Mouse (Mus musculus) forebrain, embryonic 14.5 days (tissue): ENCODE measurements at regions not wholly inside any gene's neighbourhood (a gene's known extent, or its start where the extent isn't known, plus 50 kb on each side); places are given as distances from the start of the nearest gene placed in this dataset.

Experiments used
- ATAC-seq: fragments of 200-750 bp; cut with Nextera tagmentation; 2 replicates; pipeline ENCODE4 v1.8.0; 2017; ENCODE audit warnings: mild to moderate bottlenecking, moderate library complexity
- DNase-seq: peaks from one replicate; pipeline ENCODE4 v3.0.0-alpha.2; 2015; ENCODE audit warnings: low spot score
- H3K27ac ChIP-seq: fragments of 300-500 bp; sonication (generic); 2 replicates; pipeline ENCODE4 v1.5.1; 2014; ENCODE audit warnings: low read depth, mild to moderate bottlenecking, control low read depth, low read length, moderate library complexity
- H3K27me3 ChIP-seq: fragments of 300-500 bp; sonication (generic); replicated peaks from 2 replicates; pipeline ENCODE4 v1.6.1; 2014; ENCODE audit warnings: low read length, control low read depth, mixed read lengths; ENCODE audit not compliant: control insufficient read depth, insufficient read depth
- H3K36me3 ChIP-seq: fragments of 300-500 bp; sonication (generic); 2 replicates; pipeline ENCODE4 v1.6.1; 2014; ENCODE audit warnings: low read length, control low read depth; ENCODE audit not compliant: control insufficient read depth, insufficient read depth
- H3K4me1 ChIP-seq: fragments of 300-500 bp; sonication (generic); 2 replicates; pipeline ENCODE4 v1.6.1; 2014; ENCODE audit warnings: antibody characterized with exemption, low read length, control low read depth; ENCODE audit not compliant: control insufficient read depth, insufficient read depth
- H3K4me2 ChIP-seq: fragments of 300-500 bp; sonication (generic); 2 replicates; pipeline ENCODE4 v1.6.1; 2014; ENCODE audit warnings: mild to moderate bottlenecking, control low read depth, low read length
- H3K4me3 ChIP-seq: fragments of 300-500 bp; sonication (generic); 2 replicates; pipeline ENCODE4 v1.5.1; 2014; ENCODE audit warnings: low read depth, low read length, control low read depth
- H3K9ac ChIP-seq: fragments of 300-500 bp; sonication (generic); 2 replicates; pipeline ENCODE4 v1.6.1; 2014; ENCODE audit warnings: mild to moderate bottlenecking, low read length, control low read depth, moderate library complexity
- H3K9me3 ChIP-seq: fragments of 300-500 bp; sonication (generic); replicated peaks from 2 replicates; pipeline ENCODE4 v1.6.1; 2016; ENCODE audit warnings: low read length, control low read depth, mixed read lengths; ENCODE audit not compliant: control insufficient read depth
- WGBS: fragments of 180-500 bp; shearing (Covaris S2); extraction: QIAGEN DNeasy Blood & Tissue Kit; methylation state at CpG from one replicate; pipeline ENCODE4 v1.1.7; 2014; 5-methylcytosine and 5-hydroxymethylcytosine counted together

DNA sequence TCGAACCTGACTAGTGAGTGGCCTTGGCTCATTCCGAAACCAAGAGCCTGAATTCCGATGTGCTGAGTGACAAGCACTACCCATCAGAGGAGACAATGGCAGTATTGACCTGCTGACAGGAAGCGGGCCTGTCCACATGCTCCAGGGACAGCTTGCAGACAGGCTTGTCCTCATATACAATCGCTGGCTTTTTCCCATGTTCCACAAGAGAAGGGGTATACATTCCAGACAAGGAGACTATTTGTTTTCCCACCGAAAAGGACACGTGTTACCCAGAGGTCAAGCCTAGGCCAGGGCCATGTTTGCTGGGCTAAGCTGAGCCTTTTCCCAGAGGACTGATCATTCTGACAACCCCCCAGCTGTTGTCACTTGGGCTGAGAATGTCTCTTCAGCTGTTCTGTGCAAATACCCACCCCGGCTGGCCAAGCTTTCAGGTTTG is 77.5 kb upstream of the Spon1 start:
- DNase-seq (no peak), ATAC-seq (no peak)
- H3K9ac ChIP-seq: no peak overlapping the region
- H3K9me3 ChIP-seq: no peaks in the 10 kb centered on the region
- no peak overlapping the region for H3K4me2 ChIP-seq
- H3K27me3 ChIP-seq: no peaks in the 10 kb centered on the region
- H3K27ac ChIP-seq: no peak overlapping the region
- 84% methylated on average over 8 of the region's 8 CpGs for WGBS
- H3K4me3 ChIP-seq: no peak overlapping the region
- H3K4me1 ChIP-seq: no peaks in the 10 kb centered on the region
- H3K36me3 ChIP-seq: no peaks in the 10 kb centered on the region

DNA sequence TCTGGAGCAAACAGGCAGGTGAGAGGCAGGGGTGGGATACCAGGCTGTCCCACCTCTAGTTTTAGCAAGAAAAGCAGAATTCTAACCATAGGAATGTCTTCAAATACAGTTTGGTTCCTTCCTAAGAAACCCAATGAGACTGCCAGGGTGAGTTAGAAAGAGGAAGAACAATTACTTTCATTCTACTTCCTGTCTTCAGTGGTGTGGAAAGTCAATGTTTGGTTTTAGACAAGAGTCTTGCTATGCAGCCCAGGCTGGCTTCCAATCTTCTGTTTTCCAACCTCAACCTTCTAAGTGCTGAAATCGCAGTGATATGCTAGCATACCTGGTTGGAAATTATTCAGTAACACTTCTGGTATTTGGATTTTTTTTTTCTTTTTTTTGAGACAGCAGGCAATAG is 77.1 kb upstream of the Spon1 start:
- no peaks in the 10 kb centered on the region for H3K9me3 ChIP-seq
- DNase-seq (no peak), ATAC-seq (no peak)
- no peak overlapping the region for H3K9ac ChIP-seq
- H3K27ac ChIP-seq: no peak overlapping the region
- H3K27me3 ChIP-seq: no peaks in the 10 kb centered on the region
- H3K36me3 ChIP-seq: no peaks in the 10 kb centered on the region
- WGBS: 94% methylated on average over 1 of the region's 1 CpGs
- no peak overlapping the region for H3K4me3 ChIP-seq
- no peaks in the 10 kb centered on the region for H3K4me1 ChIP-seq
- no peak overlapping the region for H3K4me2 ChIP-seq

DNA sequence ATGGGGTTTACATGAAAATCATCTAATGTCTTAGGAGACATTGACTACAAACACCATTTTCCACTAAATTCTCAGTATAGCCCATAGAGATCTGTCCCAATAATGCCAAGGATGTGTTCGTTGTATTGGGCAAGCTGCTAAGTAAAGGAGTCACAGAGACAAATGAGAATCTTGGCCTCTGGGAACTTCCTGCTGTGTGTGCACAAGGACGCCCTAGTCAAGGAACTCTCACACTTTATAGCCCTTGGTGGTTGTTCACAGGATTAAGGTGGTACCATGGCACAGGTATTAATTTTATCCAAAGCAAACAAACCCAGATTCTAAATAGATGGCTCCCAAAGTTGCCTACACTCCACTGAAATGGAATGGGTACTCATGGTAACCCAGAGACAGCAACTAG is 76.7 kb upstream of the Spon1 start:
- Histone ChIP-seq H3K4me3 (no peak overlapping the region), H3K27me3 (no peaks in the 10 kb centered on the region), H3K4me1 (0 out of 2 replicates have a peak, but pooled peaks cover 2% of the 10 kb centered on the region), H3K36me3 (no peaks in the 10 kb centered on the region), H3K4me2 (no peak overlapping the region), H3K9me3 (no peaks in the 10 kb centered on the region), H3K9ac (no peak overlapping the region), H3K27ac (no peak overlapping the region)
- ATAC-seq (no peak), DNase-seq (no peak)
- WGBS: 81% methylated on average over 2 of the region's 2 CpGs

DNA sequence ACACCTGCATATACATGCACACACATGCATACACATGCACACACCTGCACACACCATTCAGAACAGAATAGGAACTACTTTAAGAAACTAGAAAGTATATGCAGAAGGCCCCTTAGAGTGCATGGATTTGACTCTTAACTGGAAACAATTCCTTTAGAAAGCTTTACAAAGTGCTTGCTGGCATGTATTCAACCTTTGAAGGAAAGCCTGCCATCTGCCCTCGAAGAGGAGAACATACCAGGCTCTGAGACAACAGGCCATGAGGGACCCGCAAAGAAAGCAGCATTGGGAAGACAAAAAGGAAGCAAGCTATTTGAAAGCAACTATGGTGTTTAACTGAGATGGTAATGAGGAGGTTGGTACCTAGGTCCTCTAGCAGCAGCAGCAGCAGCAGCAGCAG is 74.0 kb upstream of the Spon1 start:
- 0 out of 2 replicates have a peak, but pooled peaks cover 2% of the 10 kb centered on the region for H3K4me1 ChIP-seq
- DNase-seq (peak; percentile 33), ATAC-seq (no peak)
- no peaks in the 10 kb centered on the region for H3K27me3 ChIP-seq
- no peaks in the 10 kb centered on the region for H3K36me3 ChIP-seq
- H3K4me3 ChIP-seq: no peak overlapping the region
- 25% methylated on average over 2 of the region's 2 CpGs for WGBS
- no peak overlapping the region for H3K9ac ChIP-seq
- H3K4me2 ChIP-seq: no peak overlapping the region
- no peaks in the 10 kb centered on the region for H3K9me3 ChIP-seq
- no peak overlapping the region for H3K27ac ChIP-seq

DNA sequence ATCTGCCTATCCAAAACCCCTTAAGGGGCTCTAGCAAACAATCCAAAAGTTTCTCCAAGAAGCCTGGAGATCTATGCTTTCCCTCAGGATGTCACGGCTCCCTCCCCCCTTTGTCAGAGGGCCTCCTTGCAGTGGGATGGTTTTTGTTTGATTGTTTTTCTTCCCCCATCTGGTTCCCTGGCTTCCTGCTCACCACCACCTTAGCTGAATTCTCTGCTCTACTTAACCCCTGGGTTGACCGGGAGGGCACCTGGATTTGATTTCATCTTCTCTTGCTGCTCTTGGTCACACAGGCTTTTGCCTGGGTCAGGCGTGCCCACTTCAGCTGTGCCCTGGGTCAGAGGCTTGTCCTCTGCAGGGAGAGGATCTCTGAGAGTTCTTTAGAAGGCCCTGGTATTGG is 72.3 kb upstream of the Spon1 start:
- Histone ChIP-seq H3K36me3 (no peaks in the 10 kb centered on the region), H3K9ac (no peak overlapping the region), H3K4me2 (no peak overlapping the region), H3K9me3 (no peaks in the 10 kb centered on the region), H3K27me3 (no peaks in the 10 kb centered on the region), H3K4me1 (0 out of 2 replicates have a peak, but pooled peaks cover 2% of the 10 kb centered on the region), H3K4me3 (no peak overlapping the region), H3K27ac (no peak overlapping the region)
- DNase-seq: no peak
- ATAC-seq: no peak
- WGBS: 79% methylated on average over 3 of the region's 3 CpGs

DNA sequence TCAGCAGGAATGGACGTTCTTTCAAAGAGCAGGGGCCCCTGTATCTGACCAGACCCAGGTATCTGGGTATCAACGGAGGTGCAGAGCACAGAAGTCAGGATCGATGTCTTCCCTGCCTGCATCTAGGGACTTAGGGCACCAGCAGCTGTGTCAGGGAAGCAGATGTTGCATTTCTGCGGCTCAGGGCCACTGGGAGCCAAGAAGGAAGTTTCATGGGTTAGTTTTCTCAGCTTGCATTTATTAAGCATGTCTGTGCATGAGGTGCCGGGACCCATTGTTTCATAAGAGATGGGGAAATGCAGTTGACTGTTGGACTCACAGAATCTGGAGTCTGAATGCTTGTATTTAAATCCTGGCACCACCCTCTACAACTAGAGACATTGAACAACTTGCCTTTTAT is 71.3 kb upstream of the Spon1 start:
- 59% methylated on average over 5 of the region's 5 CpGs for WGBS

DNA sequence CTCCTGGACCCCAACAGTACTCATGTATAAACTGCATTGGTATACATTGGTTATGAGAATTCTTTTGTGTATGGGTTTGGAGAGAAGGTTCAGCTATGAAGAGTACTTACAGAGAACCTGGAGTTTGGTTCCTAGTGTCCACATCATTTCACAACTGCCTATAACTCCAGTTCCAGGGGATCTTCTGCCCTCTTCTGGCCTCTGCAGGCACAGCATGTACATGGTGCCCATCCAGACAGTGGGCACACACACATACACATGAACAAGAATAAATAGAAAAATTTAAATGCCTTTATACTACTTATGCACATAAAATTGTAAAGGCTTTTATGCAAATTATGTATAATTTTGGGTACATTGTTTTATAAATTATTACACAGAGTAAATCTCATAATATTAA is 59.9 kb upstream of the Spon1 start:
- Histone ChIP-seq H3K9ac (no peak overlapping the region), H3K9me3 (no peaks in the 10 kb centered on the region), H3K4me1 (no peaks in the 10 kb centered on the region), H3K27ac (no peak overlapping the region), H3K27me3 (no peaks in the 10 kb centered on the region), H3K4me3 (no peak overlapping the region), H3K36me3 (no peaks in the 10 kb centered on the region), H3K4me2 (no peak overlapping the region)
- DNase-seq (no peak), ATAC-seq (no peak)

More for the DNA sequence above, 71.3 kb upstream of the Spon1 start:
- Histone ChIP-seq H3K4me3 (no peak overlapping the region), H3K9me3 (no peaks in the 10 kb centered on the region), H3K27ac (no peak overlapping the region), H3K4me2 (no peak overlapping the region), H3K4me1 (0 out of 2 replicates have a peak, but pooled peaks cover 2% of the 10 kb centered on the region), H3K36me3 (no peaks in the 10 kb centered on the region), H3K9ac (no peak overlapping the region), H3K27me3 (no peaks in the 10 kb centered on the region)
- no peak for ATAC-seq
- no peak for DNase-seq

DNA sequence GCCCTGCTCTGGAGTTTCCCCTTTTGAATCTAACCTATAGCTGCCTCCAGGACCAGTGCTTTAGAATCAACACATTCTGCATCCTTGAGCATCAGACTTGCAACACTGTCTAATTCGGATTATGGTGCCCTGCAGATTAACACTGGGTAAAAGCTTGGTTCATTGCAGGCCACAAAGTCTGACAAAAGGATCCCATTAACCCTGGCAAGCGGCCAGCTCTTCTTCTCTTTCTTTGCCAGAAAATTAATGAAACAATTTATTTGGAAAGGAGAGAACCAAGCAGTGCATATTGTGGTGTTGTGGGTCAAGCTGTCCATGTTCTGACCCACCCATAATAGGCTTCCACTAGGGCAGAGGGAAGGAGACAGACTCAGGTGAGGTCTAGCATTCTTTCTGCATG is 58.2 kb upstream of the Spon1 start:
- H3K27me3 ChIP-seq: no peaks in the 10 kb centered on the region
- H3K9ac ChIP-seq: no peak overlapping the region
- H3K27ac ChIP-seq: no peak overlapping the region
- no peak overlapping the region for H3K4me3 ChIP-seq
- no peak for DNase-seq
- no peak overlapping the region for H3K4me2 ChIP-seq
- no peak for ATAC-seq
- no peaks in the 10 kb centered on the region for H3K9me3 ChIP-seq
- WGBS: 67% methylated on average over 2 of the region's 2 CpGs
- no peaks in the 10 kb centered on the region for H3K4me1 ChIP-seq
- no peaks in the 10 kb centered on the region for H3K36me3 ChIP-seq

DNA sequence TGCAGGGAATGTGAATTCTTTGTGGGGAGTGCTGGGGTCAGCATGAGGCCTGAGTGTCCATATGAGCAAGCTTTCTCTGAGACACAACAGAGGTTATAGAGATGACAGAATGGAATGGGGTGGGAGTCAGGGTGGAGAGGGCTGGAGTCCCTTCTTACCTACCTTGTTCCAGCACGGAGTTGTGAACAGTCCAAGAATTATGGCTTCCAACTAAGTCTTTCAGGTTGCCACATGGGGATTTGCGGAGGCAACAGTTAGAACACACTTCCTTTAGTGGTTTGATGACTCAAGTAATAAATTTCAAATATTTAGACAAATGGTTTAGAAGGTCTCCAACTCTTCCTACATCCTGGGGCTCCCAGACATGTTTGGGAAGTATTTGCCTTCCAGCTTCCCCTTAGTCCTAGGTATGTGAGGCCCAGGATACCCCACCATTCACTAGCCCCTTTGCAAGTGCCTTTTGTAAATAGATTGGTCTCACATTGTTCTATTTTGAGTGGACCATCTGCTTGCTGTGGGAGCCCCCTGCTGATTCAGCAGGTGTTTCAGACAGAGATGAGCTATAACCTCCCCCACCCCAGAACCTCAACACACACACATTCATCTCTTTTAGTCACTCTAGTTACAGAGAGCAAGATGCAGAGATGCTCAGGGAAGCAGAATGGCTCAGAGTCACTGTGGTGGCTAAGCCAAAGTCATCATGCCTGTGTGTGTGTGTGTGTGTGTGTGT is 55.1 kb upstream of the Spon1 start:
- Histone ChIP-seq H3K4me2 (no peak overlapping the region), H3K36me3 (no peaks in the 10 kb centered on the region), H3K4me1 (no peaks in the 10 kb centered on the region), H3K4me3 (no peak overlapping the region), H3K27ac (no peak overlapping the region), H3K27me3 (no peaks in the 10 kb centered on the region), H3K9me3 (no peaks in the 10 kb centered on the region), H3K9ac (no peak overlapping the region)
- no peak for ATAC-seq
- WGBS: 85% methylated on average over 2 of the region's 2 CpGs
- peak; percentile 19 for DNase-seq
